Mouse (Mus musculus) kidney, embryonic 14.5 days (tissue): ENCODE data around the gene Gm21060. TPM values are rescaled to one million over a fixed set of nuclear protein-coding genes. Genes with fewer than 3 reads are reported as not detected.

Experiments used
- polyA plus RNA-seq: library from polyadenylated mRNA; unstranded; fragments of >200 nt; fragmentation: Nextera tagmentation; extraction: Ambion mirVana; gene quantifications from 2 replicates; pipeline ENCODE4 v1.2.1, GENCODE M21; 2014

Gene Gm21060
- polyA plus RNA-seq, 1 experiment from 2014 or later: not detected

Other genes with a start within 250 kb of the Gm21060 start
- gene Zfp950, start 156.2 kb downstream of the Gm21060 start, polyA plus RNA-seq: 41.7 and 54.0 TPM in 2 replicates
- 0.23 and 0.28 TPM in 2 replicates for gene Gm7102, start 120.8 kb downstream of the Gm21060 start, polyA plus RNA-seq
- gene Gm6020, start 113.2 kb downstream of the Gm21060 start, polyA plus RNA-seq: not detected in 2 replicates
- gene Csf2ra, start 68.6 kb downstream of the Gm21060 start, polyA plus RNA-seq: 32.9 and 36.8 TPM in 2 replicates